Mouse (Mus musculus) testis, adult 2 months (tissue): ENCODE data around the gene Strip1.

Source experiments
- CTCF ChIP-seq: fragments of 200-500 bp; IDR thresholded peaks from 2 replicates; pipeline ENCODE4 v1.5.1; 2012; ENCODE audit warnings: low read depth, mild to moderate bottlenecking, inconsistent platforms, low read length, moderate library complexity; ENCODE audit not compliant: control insufficient read depth, insufficient read depth, insufficient replicate concordance
- POLR2A ChIP-seq: fragments of 200-500 bp; IDR thresholded peaks from 2 replicates; pipeline ENCODE4 v1.6.1; 2012; ENCODE audit warnings: low read depth, mild to moderate bottlenecking, inconsistent platforms, low read length, moderate library complexity; ENCODE audit not compliant: control insufficient read depth

GRCm38 (mm10) chr3:107652968-107653367, 21.5 kb upstream of the Strip1 start:
- TF ChIP-seq CTCF, result no peak
- TF ChIP-seq POLR2A, result no peak
